Mouse (Mus musculus) stomach, embryonic 15.5 days (tissue): ENCODE results near the gene Fam214a. TPM values are rescaled to one million over a fixed set of nuclear protein-coding genes. Genes with fewer than 3 reads are reported as not detected.

Experiments used
- ATAC-seq: fragments of 200-750 bp; cut with Nextera tagmentation; 2 replicates; pipeline ENCODE4 v1.8.0; 2017; ENCODE audit warnings: low read depth, moderate number of reproducible peaks, moderate TSS enrichment; ENCODE audit not compliant: insufficient read depth, low FRiP score
- H3K27ac ChIP-seq: fragments of 300-500 bp; sonication (generic); 2 replicates; pipeline ENCODE4 v1.5.1; 2015; ENCODE audit warnings: mild to moderate bottlenecking, inconsistent platforms
- H3K27me3 ChIP-seq: fragments of 300-500 bp; sonication (generic); replicated peaks from 2 replicates; pipeline ENCODE4 v1.6.1; 2015; ENCODE audit warnings: inconsistent platforms
- H3K36me3 ChIP-seq: fragments of 300-500 bp; sonication (generic); 2 replicates; pipeline ENCODE4 v1.6.1; 2015; ENCODE audit warnings: inconsistent platforms
- H3K4me1 ChIP-seq: fragments of 300-500 bp; sonication (generic); 2 replicates; pipeline ENCODE4 v1.6.1; 2015; ENCODE audit warnings: inconsistent platforms
- H3K4me2 ChIP-seq: fragments of 300-500 bp; sonication (generic); 2 replicates; pipeline ENCODE4 v1.6.1; 2015; ENCODE audit warnings: mild to moderate bottlenecking, inconsistent platforms
- H3K4me3 ChIP-seq: fragments of 300-500 bp; sonication (generic); replicated peaks from 2 replicates; pipeline ENCODE4 v1.5.1; 2015; ENCODE audit warnings: inconsistent platforms
- H3K9ac ChIP-seq: fragments of 300-500 bp; sonication (generic); 2 replicates; pipeline ENCODE4 v1.6.1; 2015; ENCODE audit warnings: inconsistent platforms
- H3K9me3 ChIP-seq: fragments of 300-500 bp; sonication (generic); 2 replicates; pipeline ENCODE4 v1.6.1; 2016; ENCODE audit warnings: inconsistent platforms
- WGBS: fragments of 180-500 bp; shearing (Covaris S2); methylation state at CpG from one replicate; pipeline ENCODE4 v1.1.7; 2015; 5-methylcytosine and 5-hydroxymethylcytosine counted together
- polyA plus RNA-seq: library from polyadenylated mRNA; unstranded; fragments of >200 nt; fragmentation: Nextera tagmentation; extraction: Ambion mirVana; gene quantifications from 2 replicates; pipeline ENCODE4 v1.2.1, GENCODE M21; 2015

Gene Fam214a
- polyA plus RNA-seq, 1 experiment from 2014 or later, result 9.1 TPM

DNA sequence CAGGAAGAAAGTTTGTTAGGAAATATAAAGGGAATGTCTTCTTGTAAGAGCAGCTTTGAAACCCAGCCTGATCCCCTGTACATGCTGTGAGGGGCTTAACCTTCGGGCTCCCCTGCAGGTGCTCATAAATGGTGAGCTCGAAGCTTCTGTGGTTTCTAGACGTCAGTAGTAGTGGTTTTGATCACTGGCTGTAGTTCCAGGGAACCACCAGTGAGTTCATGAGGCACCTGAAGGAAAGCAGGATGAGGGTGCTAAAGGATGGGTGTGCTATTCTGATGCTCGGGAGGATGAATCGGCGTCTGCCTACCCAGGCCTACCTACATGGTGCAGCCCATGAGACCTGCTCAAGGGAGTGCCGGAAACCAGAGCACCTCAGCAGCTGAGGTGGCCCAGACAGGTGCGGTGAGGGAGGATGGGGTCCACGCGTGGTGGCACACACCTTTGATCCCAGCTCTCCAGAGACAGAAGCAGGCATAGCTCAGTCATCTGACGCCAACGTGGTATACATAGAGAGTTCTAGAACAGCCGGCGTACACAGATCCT, 32.6 kb downstream of the Fam214a start:
- Histone ChIP-seq H3K4me1 (no peaks in the 10 kb centered on the region), H3K4me2 (no peak overlapping the region), H3K36me3 (no peaks in the 10 kb centered on the region), H3K9me3 (no peaks in the 10 kb centered on the region), H3K9ac (no peak overlapping the region), H3K27ac (no peak overlapping the region), H3K27me3 (no peaks in the 10 kb centered on the region), H3K4me3 (no peak overlapping the region)
- no peak for ATAC-seq
- 86% methylated on average over 14 of the region's 14 CpGs for WGBS

DNA sequence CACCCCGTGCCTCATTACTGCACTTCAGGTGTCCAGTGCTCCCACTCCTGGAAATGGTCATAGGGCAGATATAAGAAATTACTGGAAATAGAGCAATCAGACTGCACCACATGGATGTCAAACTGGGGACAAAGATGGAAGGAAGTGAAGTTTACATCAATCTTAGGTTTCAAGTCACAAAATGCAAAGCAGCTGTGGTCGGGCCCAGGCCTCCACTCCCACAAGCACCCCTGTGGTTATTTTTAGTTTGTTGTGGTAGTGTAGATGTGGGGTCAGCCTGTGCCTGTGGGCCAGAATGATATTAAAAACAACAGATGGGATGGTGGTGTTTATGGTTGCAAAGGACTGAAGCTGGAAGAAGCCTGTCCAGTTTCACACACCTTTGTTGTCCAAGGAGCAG, 33.1 kb downstream of the Fam214a start:
- no peak overlapping the region for H3K9ac ChIP-seq
- WGBS, result 66% methylated on average over 2 of the region's 2 CpGs
- H3K27ac ChIP-seq, result no peak overlapping the region
- H3K4me3 ChIP-seq, result no peak overlapping the region
- H3K9me3 ChIP-seq, result no peaks in the 10 kb centered on the region
- H3K4me1 ChIP-seq, result no peaks in the 10 kb centered on the region
- H3K27me3 ChIP-seq, result no peaks in the 10 kb centered on the region
- ATAC-seq, result no peak
- H3K4me2 ChIP-seq, result no peak overlapping the region
- no peaks in the 10 kb centered on the region for H3K36me3 ChIP-seq

DNA sequence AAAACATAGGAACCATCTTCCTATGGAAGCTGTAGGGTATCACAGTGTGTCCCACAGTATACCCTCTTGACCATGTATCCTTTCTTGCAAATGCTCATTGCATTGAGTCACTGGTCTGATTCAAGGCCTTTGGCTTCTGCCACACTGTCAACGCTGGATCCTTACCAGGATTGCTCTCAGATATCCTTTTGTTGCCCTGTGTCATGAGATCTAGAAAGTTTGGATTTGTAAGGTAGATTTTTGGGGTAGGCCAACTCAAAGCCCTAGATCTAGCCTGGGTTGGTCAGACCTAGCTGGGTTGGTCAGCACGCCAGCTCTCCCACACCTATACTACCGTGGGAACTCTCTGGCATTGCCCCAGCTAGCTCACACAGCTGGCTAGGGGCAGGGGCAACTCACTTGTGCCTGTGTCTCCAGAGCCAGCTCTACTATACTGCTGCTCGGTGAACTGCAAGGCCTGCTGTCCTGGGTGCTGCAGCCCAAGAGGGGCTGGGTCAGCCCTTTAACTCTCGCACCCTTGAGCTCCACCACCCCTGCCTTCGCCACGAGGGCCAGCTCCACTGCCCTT, 36.3 kb downstream of the Fam214a start:
- no peak for ATAC-seq
- 88% methylated on average over 7 of the region's 7 CpGs for WGBS
- Histone ChIP-seq H3K36me3 (no peaks in the 10 kb centered on the region), H3K4me1 (no peaks in the 10 kb centered on the region), H3K4me2 (no peak overlapping the region), H3K9ac (no peak overlapping the region), H3K4me3 (no peak overlapping the region), H3K27ac (no peak overlapping the region), H3K27me3 (no peaks in the 10 kb centered on the region), H3K9me3 (no peaks in the 10 kb centered on the region)

DNA sequence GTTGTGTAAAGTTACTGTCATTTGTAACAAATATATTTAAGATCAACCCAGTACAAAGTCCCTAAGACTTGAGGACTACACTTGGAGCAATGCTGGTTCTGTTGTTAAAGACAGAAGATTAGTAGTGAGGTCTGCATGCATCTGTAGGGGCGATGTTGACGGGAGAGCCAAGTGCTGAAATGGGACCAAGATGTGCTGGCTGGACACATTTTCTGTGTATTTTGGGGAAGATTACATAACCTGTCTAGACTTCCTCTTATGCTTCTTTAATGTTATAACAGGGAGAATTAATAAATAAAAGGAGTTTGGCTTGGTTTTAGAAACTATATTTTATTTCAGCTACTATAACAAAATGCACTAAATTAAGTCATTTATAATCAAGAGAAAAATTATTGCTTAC, 37.3 kb downstream of the Fam214a start:
- ATAC-seq, result no peak
- Histone ChIP-seq H3K36me3 (no peaks in the 10 kb centered on the region), H3K27ac (no peak overlapping the region), H3K9me3 (no peaks in the 10 kb centered on the region), H3K9ac (no peak overlapping the region), H3K4me1 (no peaks in the 10 kb centered on the region), H3K27me3 (no peaks in the 10 kb centered on the region), H3K4me3 (no peak overlapping the region), H3K4me2 (no peak overlapping the region)
- WGBS, result 58% methylated on average over 2 of the region's 2 CpGs

DNA sequence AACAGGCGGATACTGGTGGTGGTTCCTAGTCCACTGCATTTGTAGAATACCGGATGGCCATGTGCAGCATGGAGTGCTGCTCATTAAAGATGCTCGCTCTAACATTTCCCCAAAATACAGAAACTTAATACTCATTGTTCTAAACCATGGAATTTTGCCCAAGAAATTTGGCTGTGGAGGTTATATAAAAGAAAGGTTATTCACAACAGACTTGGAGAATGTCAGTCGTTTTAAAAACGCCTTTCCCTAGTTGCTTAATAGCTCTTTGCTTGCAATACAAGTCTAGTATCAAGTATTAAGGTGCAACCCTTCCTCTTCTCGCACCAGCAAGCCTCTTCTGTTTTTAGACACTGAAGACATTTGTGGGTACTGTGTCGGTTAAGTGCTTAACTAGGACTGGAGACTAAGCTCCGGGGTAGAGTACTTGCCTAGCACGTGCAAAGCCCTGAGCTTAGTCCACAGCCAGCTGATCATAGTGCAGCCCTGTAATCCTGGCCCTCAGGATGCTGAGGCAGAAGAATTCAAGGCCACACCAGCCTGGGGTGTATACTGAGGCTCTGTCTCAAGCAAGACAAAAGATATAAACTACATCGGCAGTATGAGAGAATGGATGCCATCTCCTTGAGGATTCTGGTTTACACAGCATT, 42.0 kb downstream of the Fam214a start:
- Histone ChIP-seq H3K9ac (no peak overlapping the region), H3K4me1 (no peaks in the 10 kb centered on the region), H3K36me3 (no peaks in the 10 kb centered on the region), H3K27ac (no peak overlapping the region), H3K4me2 (no peak overlapping the region), H3K27me3 (no peaks in the 10 kb centered on the region), H3K4me3 (no peak overlapping the region), H3K9me3 (no peaks in the 10 kb centered on the region)
- ATAC-seq, result 0 out of 2 replicates have a peak, but pooled peaks have one; percentile 31
- 65% methylated on average over 10 of the region's 10 CpGs for WGBS

DNA sequence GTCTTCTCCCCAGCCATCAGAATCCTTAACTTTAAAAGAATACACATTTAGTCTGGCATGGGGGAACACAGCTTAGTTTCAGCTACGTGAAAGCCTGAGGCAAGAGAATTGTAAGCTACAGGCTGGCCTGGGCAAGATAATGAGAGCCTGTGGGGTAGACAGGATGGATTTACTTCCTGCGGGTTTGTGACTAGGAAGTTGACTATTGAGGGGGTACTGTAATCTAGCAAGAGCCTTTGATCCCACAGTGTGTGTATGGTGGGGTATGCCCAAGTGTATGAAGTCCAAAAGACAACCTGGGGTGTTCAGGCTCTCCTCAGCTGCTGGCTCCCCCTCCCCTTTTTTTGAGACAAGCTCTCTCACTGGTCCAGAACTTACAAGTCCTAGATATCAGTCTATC, 43.7 kb downstream of the Fam214a start:
- Histone ChIP-seq H3K27ac (no peak overlapping the region), H3K9ac (no peak overlapping the region), H3K4me1 (no peaks in the 10 kb centered on the region), H3K9me3 (no peaks in the 10 kb centered on the region), H3K4me3 (no peak overlapping the region), H3K4me2 (no peak overlapping the region), H3K36me3 (no peaks in the 10 kb centered on the region), H3K27me3 (no peaks in the 10 kb centered on the region)
- no peak for ATAC-seq
- 65% methylated on average over 2 of the region's 2 CpGs for WGBS

DNA sequence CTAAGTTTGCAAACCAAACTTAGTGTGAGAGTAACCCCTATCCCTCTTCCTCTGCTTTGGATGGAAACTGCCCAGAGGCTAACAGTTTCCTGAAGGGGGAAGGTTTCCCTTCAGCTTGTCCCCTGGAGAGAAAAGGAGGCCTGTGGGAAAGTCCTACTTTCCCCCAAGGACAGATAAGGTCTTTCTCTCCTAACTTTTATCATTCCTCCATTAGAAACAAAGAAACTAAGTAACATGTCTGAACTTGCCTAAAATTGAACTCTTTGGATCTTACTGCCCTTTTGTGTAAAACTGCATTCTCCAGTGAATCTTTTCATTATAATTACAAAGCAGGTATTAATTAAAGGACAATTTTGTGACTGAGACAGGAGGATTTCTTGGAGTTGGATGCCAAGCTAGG, 45.3 kb downstream of the Fam214a start:
- Histone ChIP-seq H3K9ac (no peak overlapping the region), H3K9me3 (no peaks in the 10 kb centered on the region), H3K27me3 (no peaks in the 10 kb centered on the region), H3K4me2 (no peak overlapping the region), H3K4me3 (no peak overlapping the region), H3K36me3 (no peaks in the 10 kb centered on the region), H3K27ac (no peak overlapping the region), H3K4me1 (0 out of 2 replicates have a peak, but pooled peaks cover 6% of the 10 kb centered on the region)
- no peak for ATAC-seq

DNA sequence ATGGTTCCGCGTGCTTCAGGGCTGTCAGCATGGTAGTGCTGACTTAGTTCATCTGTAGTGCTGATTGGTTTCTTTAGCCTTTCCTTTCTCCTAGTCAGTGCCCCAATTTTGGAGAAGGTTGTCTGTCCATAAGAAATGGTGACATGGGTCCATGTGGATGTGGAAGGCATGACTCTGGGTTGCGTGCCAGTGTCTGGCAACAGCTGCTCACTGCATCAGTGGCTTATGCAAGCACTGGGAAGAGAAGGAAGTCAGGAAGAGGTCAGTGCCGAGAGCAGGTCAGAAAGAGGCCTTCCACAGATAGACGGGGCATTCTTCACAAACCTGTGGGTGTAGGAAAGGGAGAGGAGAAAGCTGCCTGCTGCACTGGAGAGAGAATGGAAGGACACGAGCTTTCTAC, 48.3 kb downstream of the Fam214a start:
- 0 out of 2 replicates have a peak overlapping the region, but pooled peaks have one; percentile 13 for H3K27ac ChIP-seq
- H3K4me1 ChIP-seq, result 0 out of 2 replicates have a peak, but pooled peaks cover 6% of the 10 kb centered on the region
- H3K4me2 ChIP-seq, result no peak overlapping the region
- ATAC-seq, result no peak
- peaks cover 4% of the 10 kb centered on the region; the same call in 1 of the 2 replicates for H3K36me3 ChIP-seq
- no peaks in the 10 kb centered on the region for H3K9me3 ChIP-seq
- no peak overlapping the region for H3K4me3 ChIP-seq
- H3K27me3 ChIP-seq, result no peaks in the 10 kb centered on the region
- no peak overlapping the region for H3K9ac ChIP-seq
- 72% methylated on average over 6 of the region's 6 CpGs for WGBS

DNA sequence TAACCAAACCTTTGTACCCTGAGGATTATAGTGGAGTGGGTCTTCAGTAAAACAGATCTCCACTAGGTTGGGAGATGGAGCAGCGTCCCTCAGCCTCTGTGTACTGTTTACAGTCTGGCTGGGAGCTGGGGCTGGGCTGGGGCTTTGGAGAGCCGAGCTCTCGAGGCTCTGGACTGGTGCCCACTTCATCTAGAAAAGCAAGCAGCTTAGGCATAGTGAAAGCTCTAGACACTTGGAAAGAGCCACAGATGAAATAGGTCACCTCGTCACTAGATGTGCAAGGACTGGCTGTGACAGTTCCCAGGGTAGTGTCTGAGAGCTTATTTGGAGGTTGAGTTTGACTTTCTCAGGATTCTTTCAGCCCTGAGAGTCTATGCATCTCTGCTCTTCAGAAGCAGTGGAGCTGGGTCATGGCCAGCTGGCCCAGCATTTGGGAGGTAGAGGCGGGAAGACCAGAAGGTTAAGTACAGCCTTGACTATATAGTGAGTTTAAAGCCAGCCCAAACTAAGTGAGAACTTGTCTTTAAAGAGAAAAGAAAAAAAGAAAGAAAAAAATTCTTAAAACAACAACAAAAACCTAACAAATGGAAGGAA, 49.0 kb downstream of the Fam214a start:
- no peak overlapping the region for H3K9ac ChIP-seq
- H3K27ac ChIP-seq, result peak overlapping the region; percentile 13; the same call in 1 of the 2 replicates
- no peak overlapping the region for H3K4me2 ChIP-seq
- H3K36me3 ChIP-seq, result peaks cover 6% of the 10 kb centered on the region; the same call in 1 of the 2 replicates
- no peak overlapping the region for H3K4me3 ChIP-seq
- WGBS, result 26% methylated on average over 5 of the region's 5 CpGs
- no peaks in the 10 kb centered on the region for H3K9me3 ChIP-seq
- ATAC-seq, result peak; percentile 75
- no peaks in the 10 kb centered on the region for H3K27me3 ChIP-seq
- 0 out of 2 replicates have a peak, but pooled peaks cover 6% of the 10 kb centered on the region for H3K4me1 ChIP-seq

DNA sequence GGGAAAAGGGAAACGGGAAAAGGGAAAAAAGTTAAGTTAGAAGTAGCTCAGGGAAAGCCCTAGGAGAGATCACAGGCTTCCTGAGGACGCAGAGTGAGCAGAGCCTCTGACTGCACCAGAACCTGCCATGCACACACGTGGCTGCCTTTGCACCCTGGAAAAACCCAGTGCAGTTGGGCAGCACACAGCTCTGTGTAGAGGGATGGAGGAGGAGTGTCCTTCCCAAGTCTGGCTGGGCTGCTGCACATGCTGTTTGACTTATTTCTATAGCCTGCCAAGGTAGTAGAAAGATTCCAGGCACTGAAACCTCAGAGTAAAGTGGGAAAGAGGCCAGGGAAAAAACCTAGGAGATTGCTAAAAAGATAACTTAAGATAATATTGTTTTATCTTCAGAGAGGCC, 49.6 kb downstream of the Fam214a start:
- Histone ChIP-seq H3K4me1 (0 out of 2 replicates have a peak, but pooled peaks cover 6% of the 10 kb centered on the region), H3K27ac (peak overlapping the region; percentile 44; the same call in 1 of the 2 replicates), H3K36me3 (peaks cover 7% of the 10 kb centered on the region; the same call in 1 of the 2 replicates), H3K9me3 (no peaks in the 10 kb centered on the region), H3K4me2 (no peak overlapping the region), H3K4me3 (no peak overlapping the region), H3K9ac (no peak overlapping the region), H3K27me3 (no peaks in the 10 kb centered on the region)
- 64% methylated on average over 3 of the region's 3 CpGs for WGBS
- ATAC-seq, result peak; percentile 73; the same call in 1 of the 2 replicates

DNA sequence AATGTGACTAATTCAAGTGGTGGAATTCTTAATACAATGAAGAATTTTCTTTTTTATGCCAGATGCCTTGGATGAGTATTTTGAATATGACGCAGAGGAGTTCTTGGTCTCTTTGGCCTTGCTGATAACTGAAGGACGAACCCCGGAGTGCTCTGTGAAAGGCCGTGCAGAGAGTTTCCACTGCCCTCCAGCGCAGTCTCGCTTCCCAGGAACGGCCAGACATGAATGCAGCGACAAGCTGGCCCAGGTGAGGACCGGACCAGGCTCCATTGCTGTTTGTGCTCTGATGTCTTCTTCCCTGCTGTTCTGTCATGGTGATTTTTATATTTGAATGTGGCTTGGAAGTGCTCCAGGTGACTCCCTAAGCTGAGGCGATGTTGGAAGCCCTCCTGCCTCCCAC, 51.5 kb downstream of the Fam214a start:
- no peak overlapping the region for H3K9ac ChIP-seq
- H3K27ac ChIP-seq, result no peak overlapping the region
- H3K4me3 ChIP-seq, result no peak overlapping the region
- no peak for ATAC-seq
- H3K36me3 ChIP-seq, result peaks cover 7% of the 10 kb centered on the region; the same call in 1 of the 2 replicates
- no peaks in the 10 kb centered on the region for H3K9me3 ChIP-seq
- H3K27me3 ChIP-seq, result no peaks in the 10 kb centered on the region
- H3K4me2 ChIP-seq, result no peak overlapping the region
- WGBS, result 89% methylated on average over 10 of the region's 10 CpGs
- 0 out of 2 replicates have a peak, but pooled peaks cover 6% of the 10 kb centered on the region for H3K4me1 ChIP-seq

DNA sequence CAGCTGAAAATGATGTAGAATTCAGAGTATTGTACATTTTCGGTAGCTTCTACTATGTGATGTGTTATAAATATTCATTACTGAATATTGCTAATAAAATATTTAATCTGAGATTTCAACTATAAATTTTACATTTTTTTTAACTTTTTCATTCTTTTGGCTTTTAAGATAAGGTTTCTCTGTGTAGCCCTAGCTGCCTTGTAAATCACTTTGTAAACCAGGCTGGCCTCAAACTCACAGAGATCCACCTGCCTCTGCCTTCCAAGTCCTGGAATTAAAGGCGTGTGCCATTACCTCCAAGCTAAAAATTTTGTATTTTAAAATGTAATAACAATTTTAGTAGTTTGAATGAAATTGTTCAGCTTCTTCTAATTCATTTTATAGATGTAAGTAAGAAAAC, 63.9 kb downstream of the Fam214a start:
- no peak for ATAC-seq
- no peak overlapping the region for H3K9ac ChIP-seq
- 87% methylated on average over 2 of the region's 2 CpGs for WGBS

More for the DNA sequence above, 63.9 kb downstream of the Fam214a start:
- Histone ChIP-seq H3K36me3 (peaks cover 4% of the 10 kb centered on the region; the same call in 1 of the 2 replicates), H3K27me3 (no peaks in the 10 kb centered on the region), H3K4me2 (no peak overlapping the region), H3K4me3 (no peak overlapping the region), H3K9me3 (no peaks in the 10 kb centered on the region), H3K27ac (no peak overlapping the region), H3K4me1 (no peaks in the 10 kb centered on the region)
